In the genomic region with DNA sequence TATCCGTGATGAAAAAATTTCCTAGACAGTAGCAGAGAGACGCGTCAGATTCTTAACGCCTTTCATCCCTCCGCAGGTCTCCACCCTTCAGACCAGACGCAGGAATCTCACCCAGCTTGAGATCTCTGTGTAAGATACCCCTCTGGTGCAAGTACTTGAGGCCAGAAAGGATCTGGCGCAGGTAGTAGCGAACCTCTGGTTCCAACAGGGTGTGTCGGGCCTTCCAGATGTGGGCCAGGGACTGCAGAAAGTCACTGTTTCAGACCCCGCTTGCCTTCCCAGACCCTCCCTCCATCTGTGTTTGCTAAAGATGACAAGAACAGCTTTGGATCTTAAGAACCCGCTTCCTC, we compare ENCODE assay signal across 9 mouse cellular contexts. TPM values are rescaled to one million over a fixed set of nuclear protein-coding genes. Genes with fewer than 3 reads are reported as not detected.
A peak's percentile ranks its signal among the peaks of the same experiment; 100 is the strongest.
DNase-seq lines count a peak whose midpoint lies in the region; ATAC-seq and TF ChIP-seq lines count a peak whose summit lies in the region.
"Had no signal": no experiment of that assay in that cellular context is flagged by ENCODE, and none has a peak within 500 bp of the region (broad histone marks: within the 10 kb centered on the region; RNA-seq: fewer than 3 reads in every experiment).

No protein-coding gene starts in this region.

- TF ChIP-seq EP300 in liver, embryonic 14.5 days (IDR thresholded peaks at IDR 0.05; ENCODE audit: low read depth), result no peak

- DNase-seq in CD4-positive helper T cell, adult 2 months (ENCODE audit: low read depth, low spot score), result peak; percentile 50
- DNase-seq in liver, embryonic 14.5 days (ENCODE audit: low read depth in 3 of 3, low spot score in 3 of 3), result no peak
- DNase-seq in adrenal gland, postnatal 36 days, result no peak
- DNase-seq in kidney, adult 18-20 months, result no peak

- peaks cover 4% of the 10 kb centered on the region; the same call in 1 of the 2 replicates for H3K9me3 ChIP-seq in erythroblast, embryonic 14.5 days (ENCODE audit: control insufficient read depth, low read length)
- H3K9me3 ChIP-seq in forebrain, embryonic 15.5 days, result no peaks in the 10 kb centered on the region
- no peaks in the 10 kb centered on the region for H3K9me3 ChIP-seq in liver, embryonic 14.5 days (ENCODE audit: control insufficient read depth, low read length)

- peaks cover 21% of the 10 kb centered on the region for H3K36me3 ChIP-seq in erythroblast, embryonic 14.5 days (ENCODE audit: control insufficient read depth)
- no peaks in the 10 kb centered on the region for H3K36me3 ChIP-seq in forebrain, embryonic 15.5 days
- no peaks in the 10 kb centered on the region for H3K36me3 ChIP-seq in liver, embryonic 14.5 days (replicated peaks; ENCODE audit: control insufficient read depth, insufficient read depth, low read depth)

- H3K4me3 ChIP-seq in erythroblast, embryonic 14.5 days (replicated peaks), result peak overlapping the region; percentile 82
- H3K4me3 ChIP-seq in forebrain, embryonic 15.5 days, result peak overlapping the region; percentile 77
- H3K4me3 ChIP-seq in liver, embryonic 14.5 days (ENCODE audit: insufficient read depth in 1 of 2, low read depth in 2 of 2, low read length in 2 of 2), result peak overlapping the region; percentile 69 to 77; a peak in 3 of 4 replicates

- no peak for ATAC-seq in erythroblast, adult 5-6 weeks (replicated peaks; ENCODE audit: low FRiP score, poor library complexity, severe bottlenecking)
- no peak for ATAC-seq in forebrain, embryonic 15.5 days (replicated peaks)
- no peak for ATAC-seq in liver, embryonic 14.5 days (ENCODE audit: insufficient read depth)
- ATAC-seq in megakaryocyte-erythroid progenitor cell, adult 5-6 weeks (replicated peaks; ENCODE audit: low FRiP score, low TSS enrichment, poor library complexity, severe bottlenecking), result no peak

- no peak for TF ChIP-seq CTCF in liver, embryonic 14.5 days (IDR thresholded peaks at IDR 0.05; ENCODE audit: low read depth)

- peaks cover 30% of the 10 kb centered on the region for H3K27me3 ChIP-seq in erythroblast, embryonic 14.5 days (ENCODE audit: control insufficient read depth)
- 0 out of 2 replicates have a peak, but pooled peaks cover 8% of the 10 kb centered on the region for H3K27me3 ChIP-seq in forebrain, embryonic 15.5 days
- H3K27me3 ChIP-seq in liver, embryonic 14.5 days (ENCODE audit: control insufficient read depth, insufficient read depth, low read length), result peaks cover 13% of the 10 kb centered on the region

- H3K9ac ChIP-seq in forebrain, embryonic 15.5 days (replicated peaks), result peak overlapping the region; percentile 74
- H3K9ac ChIP-seq in liver, embryonic 14.5 days (replicated peaks), result no peak overlapping the region

- H3K4me1 ChIP-seq in erythroblast, embryonic 14.5 days (ENCODE audit: control insufficient read depth), result peaks cover 46% of the 10 kb centered on the region
- peaks cover 29% of the 10 kb centered on the region for H3K4me1 ChIP-seq in forebrain, embryonic 15.5 days
- peaks cover 5 to 22% of the 10 kb centered on the region in 2 experiments for H3K4me1 ChIP-seq in liver, embryonic 14.5 days (replicated peaks; ENCODE audit: control insufficient read depth in 2 of 2, insufficient read depth in 2 of 2, low read length in 1 of 2)

- whole genome bisulfite sequencing in forebrain, embryonic 15.5 days, result 11% methylated on average over 11 of the region's 11 CpGs
- 17% methylated on average over 11 of the region's 11 CpGs for WGBS in liver, embryonic 14.5 days (ENCODE audit: insufficient replicate concordance)

- peak overlapping the region; percentile 66 for H3K4me2 ChIP-seq in forebrain, embryonic 15.5 days (replicated peaks)
- peak overlapping the region; percentile 76 for H3K4me2 ChIP-seq in liver, embryonic 14.5 days (ENCODE audit: low read depth)

- H3K27ac ChIP-seq in forebrain, embryonic 15.5 days (replicated peaks), result peak overlapping the region; percentile 58; the same call in 1 of the 2 replicates
- H3K27ac ChIP-seq in liver, embryonic 14.5 days, result no peak overlapping the region

RNA-seq across cellular contexts. Expression of a gene that starts 1.0 kb away (rescaled TPM):
- 0.19 and 0.21 TPM in 2 replicates for polyA plus RNA-seq in erythroblast, embryonic 14.5 days (2012)
- 0.42 TPM in 1 of 2 replicates, not detected in the other for total RNA-seq in erythroblast, adult 5-6 weeks (2015; ENCODE audit: low replicate concordance)
- 1.7 TPM in 1 of 2 replicates, not detected in the other for total RNA-seq in erythroblast, adult 5-6 weeks (2017; ENCODE audit: low replicate concordance)
- 8.6 and 8.8 TPM in 2 replicates for polyA plus RNA-seq in forebrain, embryonic 15.5 days (2015; fragmentation: Nextera tagmentation; extraction: Ambion mirVana)
- polyA plus RNA-seq in liver, embryonic 14.5 days (2012; rRNA removed), result 1.7 and 2.0 TPM in 2 replicates
- polyA plus RNA-seq in liver, embryonic 14.5 days (2014; fragmentation: Nextera tagmentation; extraction: Ambion mirVana), result 1.1 TPM in 2 replicates
- 0.66 and 1.8 TPM in 2 replicates for total RNA-seq in megakaryocyte-erythroid progenitor cell, adult 5-6 weeks (2014; fragmentation: Nextera tagmentation)
- 0.94 and 2.8 TPM in 2 replicates for total RNA-seq in megakaryocyte-erythroid progenitor cell, adult 5-6 weeks (2017)
- 10 to 100 TPM; 12.8 to 44.6 TPM for total RNA-seq in adrenal gland, postnatal 36 days (2021)

RNA-seq across cellular contexts. Expression of a gene that starts 6.2 kb away (rescaled TPM):
- not detected in 2 replicates for polyA plus RNA-seq in erythroblast, embryonic 14.5 days (2012)
- total RNA-seq in erythroblast, adult 5-6 weeks (2015; ENCODE audit: low replicate concordance), result not detected in 2 replicates
- total RNA-seq in erythroblast, adult 5-6 weeks (2017; ENCODE audit: low replicate concordance), result not detected in 2 replicates
- 0.37 TPM in 1 of 2 replicates, not detected in the other for polyA plus RNA-seq in forebrain, embryonic 15.5 days (2015; fragmentation: Nextera tagmentation; extraction: Ambion mirVana)
- polyA plus RNA-seq in liver, embryonic 14.5 days (2012; rRNA removed), result not detected in 2 replicates
- polyA plus RNA-seq in liver, embryonic 14.5 days (2014; fragmentation: Nextera tagmentation; extraction: Ambion mirVana), result not detected in 2 replicates
- total RNA-seq in megakaryocyte-erythroid progenitor cell, adult 5-6 weeks (2014; fragmentation: Nextera tagmentation), result not detected in 2 replicates
- total RNA-seq in megakaryocyte-erythroid progenitor cell, adult 5-6 weeks (2017), result not detected in 2 replicates
- total RNA-seq in adrenal gland, postnatal 36 days (2021), result not detected
- total RNA-seq: common myeloid progenitor, adult 5-6 weeks had no signal

RNA-seq across cellular contexts. Expression of a gene that starts 7.2 kb away (rescaled TPM):
- polyA plus RNA-seq in erythroblast, embryonic 14.5 days (2012), result 0.12 and 0.28 TPM in 2 replicates
- 1.0 and 3.1 TPM in 2 replicates for total RNA-seq in erythroblast, adult 5-6 weeks (2015; ENCODE audit: low replicate concordance)
- total RNA-seq in erythroblast, adult 5-6 weeks (2017; ENCODE audit: low replicate concordance), result 0.68 and 1.3 TPM in 2 replicates
- 4.4 and 4.6 TPM in 2 replicates for polyA plus RNA-seq in forebrain, embryonic 15.5 days (2015; fragmentation: Nextera tagmentation; extraction: Ambion mirVana)
- 2.7 and 2.9 TPM in 2 replicates for polyA plus RNA-seq in liver, embryonic 14.5 days (2012; rRNA removed)
- polyA plus RNA-seq in liver, embryonic 14.5 days (2014; fragmentation: Nextera tagmentation; extraction: Ambion mirVana), result 2.3 and 2.5 TPM in 2 replicates
- total RNA-seq in megakaryocyte-erythroid progenitor cell, adult 5-6 weeks (2014; fragmentation: Nextera tagmentation), result 17.5 and 19.1 TPM in 2 replicates
- 7.7 and 15.6 TPM in 2 replicates for total RNA-seq in megakaryocyte-erythroid progenitor cell, adult 5-6 weeks (2017)
- total RNA-seq in adrenal gland, postnatal 36 days (2021), result 1 to 10 TPM; 7.0 to 7.9 TPM

RNA-seq across cellular contexts. Expression of a gene that starts 23.3 kb away (rescaled TPM):
- 190 and 246 TPM in 2 replicates for polyA plus RNA-seq in erythroblast, embryonic 14.5 days (2012)
- 981 and 1,137 TPM in 2 replicates for total RNA-seq in erythroblast, adult 5-6 weeks (2015; ENCODE audit: low replicate concordance)
- 281 and 366 TPM in 2 replicates for total RNA-seq in erythroblast, adult 5-6 weeks (2017; ENCODE audit: low replicate concordance)
- polyA plus RNA-seq in forebrain, embryonic 15.5 days (2015; fragmentation: Nextera tagmentation; extraction: Ambion mirVana), result 478 and 525 TPM in 2 replicates
- 908 and 935 TPM in 2 replicates for polyA plus RNA-seq in liver, embryonic 14.5 days (2012; rRNA removed)
- 901 and 915 TPM in 2 replicates for polyA plus RNA-seq in liver, embryonic 14.5 days (2014; fragmentation: Nextera tagmentation; extraction: Ambion mirVana)
- 5,319 and 5,634 TPM in 2 replicates for total RNA-seq in megakaryocyte-erythroid progenitor cell, adult 5-6 weeks (2014; fragmentation: Nextera tagmentation)
- 1,767 and 2,088 TPM in 2 replicates for total RNA-seq in megakaryocyte-erythroid progenitor cell, adult 5-6 weeks (2017)
- total RNA-seq in adrenal gland, postnatal 36 days (2021), result 1,000 to 10,000 TPM; 1,017 to 1,149 TPM

RNA-seq across cellular contexts. Expression of a gene that starts 36.9 kb away (rescaled TPM):
- 0.02 and 0.12 TPM in 2 replicates for polyA plus RNA-seq in erythroblast, embryonic 14.5 days (2012)
- 0.19 and 0.21 TPM in 2 replicates for total RNA-seq in erythroblast, adult 5-6 weeks (2015; ENCODE audit: low replicate concordance)
- 0.09 TPM in 1 of 2 replicates, not detected in the other for total RNA-seq in erythroblast, adult 5-6 weeks (2017; ENCODE audit: low replicate concordance)
- polyA plus RNA-seq in forebrain, embryonic 15.5 days (2015; fragmentation: Nextera tagmentation; extraction: Ambion mirVana), result 3.6 and 3.8 TPM in 2 replicates
- polyA plus RNA-seq in liver, embryonic 14.5 days (2012; rRNA removed), result 0.61 and 0.84 TPM in 2 replicates
- 0.52 and 0.55 TPM in 2 replicates for polyA plus RNA-seq in liver, embryonic 14.5 days (2014; fragmentation: Nextera tagmentation; extraction: Ambion mirVana)
- total RNA-seq in megakaryocyte-erythroid progenitor cell, adult 5-6 weeks (2014; fragmentation: Nextera tagmentation), result 0.25 TPM in 1 of 2 replicates, not detected in the other
- total RNA-seq in megakaryocyte-erythroid progenitor cell, adult 5-6 weeks (2017), result not detected in 2 replicates
- total RNA-seq in adrenal gland, postnatal 36 days (2021), result 1 to 10 TPM; 3.5 to 4.5 TPM
- total RNA-seq: common myeloid progenitor, adult 5-6 weeks had no signal
